Mouse (Mus musculus): ENCODE measurements around the gene Prcd. TPM values are rescaled to one million over a fixed set of nuclear protein-coding genes. Genes with fewer than 3 reads are reported as not detected.
A peak's percentile ranks its signal among the peaks of the same experiment; 100 is the strongest.
"Not testable (repeated sequence)": the region's sequence is repeated elsewhere in the genome, so short reads cannot be mapped to it uniquely, and the experiment has no call there.

Prcd gene
- polyA plus RNA-seq, 1 experiment from 2014 or later = 1.1 TPM

DNA sequence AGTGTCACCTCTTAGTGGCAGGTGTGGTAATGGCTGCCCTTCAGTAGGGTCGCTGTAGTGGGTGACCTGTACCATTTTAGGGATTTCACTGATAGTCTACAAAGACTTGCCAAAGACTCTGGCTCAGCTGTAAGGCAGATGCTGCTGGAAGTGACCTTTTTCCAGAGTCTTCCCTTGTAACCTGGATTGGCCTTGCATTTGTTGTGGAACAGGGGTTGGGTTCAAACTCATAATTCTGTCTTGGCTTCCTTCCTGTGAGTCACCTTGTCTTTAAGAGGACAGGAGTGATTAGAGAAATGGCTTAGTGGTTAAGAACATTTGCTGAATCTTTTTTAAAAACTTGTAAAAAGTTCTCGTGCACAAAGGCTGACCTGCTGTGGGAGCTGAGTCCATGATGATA, 20.1 kb downstream of the Prcd start:
- WGBS = 50% methylated on average over 2 of the region's 2 CpGs
- Histone ChIP-seq H3K4me1 (replicated peaks; ENCODE audit: control insufficient read depth, insufficient read depth, low read length) (peaks cover 9% of the 10 kb centered on the region), H3K4me2 (replicated peaks; ENCODE audit: low read depth) (peak overlapping the region; percentile 77; the same call in 1 of the 2 replicates), H3K4me3 (ENCODE audit: low read depth, low read length) (no peak overlapping the region), H3K27ac (ENCODE audit: low read depth, low read length) (peak overlapping the region; percentile 79; the same call in 1 of the 2 replicates), H3K9me3 (ENCODE audit: control insufficient read depth) (no peaks in the 10 kb centered on the region), H3K9ac (ENCODE audit: low read depth, low read length) (no peak overlapping the region), H3K36me3 (ENCODE audit: control insufficient read depth, insufficient read depth) (peaks cover 48% of the 10 kb centered on the region), H3K27me3 (replicated peaks; ENCODE audit: control insufficient read depth, insufficient read depth, low read length) (no peaks in the 10 kb centered on the region)
- no peak for ATAC-seq
- no peak for TF ChIP-seq CTCF (IDR thresholded peaks at IDR 0.05; ENCODE audit: low read depth)

DNA sequence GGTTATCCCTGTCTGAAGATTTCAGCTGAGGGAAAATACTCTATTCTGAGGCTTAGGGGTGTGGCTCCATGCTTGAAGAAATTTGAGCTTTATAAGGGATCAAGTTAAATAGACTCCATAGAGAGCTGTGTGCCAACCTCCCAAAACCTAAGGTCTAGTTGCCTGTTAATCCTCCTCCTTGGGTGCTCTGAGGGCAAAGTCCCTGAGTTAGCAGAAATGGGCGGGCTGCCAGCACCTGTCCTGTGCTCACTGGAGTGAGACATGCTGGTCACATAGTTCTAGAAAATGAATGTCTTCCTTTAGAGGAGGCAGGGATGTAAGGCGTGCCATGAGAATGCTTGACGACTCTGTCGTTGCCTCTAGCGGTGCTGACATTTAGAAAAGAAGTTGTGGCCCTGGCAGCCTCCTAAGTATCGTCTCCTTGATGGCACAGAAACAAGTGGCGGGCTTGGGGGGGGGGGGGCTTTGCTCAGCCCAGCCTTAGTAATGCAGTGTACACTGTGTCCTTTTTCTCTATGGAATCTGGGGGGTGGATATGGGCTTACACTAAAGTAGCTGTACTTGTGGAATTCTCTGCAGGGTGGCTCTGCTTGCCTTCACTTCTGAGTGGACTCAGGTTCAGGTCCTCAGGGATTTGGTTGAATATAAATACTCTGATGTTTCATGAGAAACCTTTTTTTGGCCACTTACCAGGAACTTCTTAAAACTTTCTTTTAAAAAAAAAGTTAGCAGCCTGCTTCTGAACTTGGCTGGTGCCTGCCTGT, 21.5 kb downstream of the Prcd start:
- Histone ChIP-seq H3K9me3 (ENCODE audit: control insufficient read depth) (no peaks in the 10 kb centered on the region), H3K27ac (ENCODE audit: low read depth, low read length) (peak overlapping the region; percentile 79), H3K36me3 (ENCODE audit: control insufficient read depth, insufficient read depth) (peaks cover 57% of the 10 kb centered on the region), H3K4me3 (ENCODE audit: low read depth, low read length) (no peak overlapping the region), H3K4me2 (replicated peaks; ENCODE audit: low read depth) (peak overlapping the region; percentile 24; the same call in 1 of the 2 replicates), H3K27me3 (replicated peaks; ENCODE audit: control insufficient read depth, insufficient read depth, low read length) (no peaks in the 10 kb centered on the region), H3K9ac (ENCODE audit: low read depth, low read length) (no peak overlapping the region), H3K4me1 (replicated peaks; ENCODE audit: control insufficient read depth, insufficient read depth, low read length) (peaks cover 9% of the 10 kb centered on the region)
- WGBS = 46% methylated on average over 7 of the region's 7 CpGs
- TF ChIP-seq CTCF (IDR thresholded peaks at IDR 0.05; ENCODE audit: low read depth) = no peak
- peak; percentile 23 for ATAC-seq

DNA sequence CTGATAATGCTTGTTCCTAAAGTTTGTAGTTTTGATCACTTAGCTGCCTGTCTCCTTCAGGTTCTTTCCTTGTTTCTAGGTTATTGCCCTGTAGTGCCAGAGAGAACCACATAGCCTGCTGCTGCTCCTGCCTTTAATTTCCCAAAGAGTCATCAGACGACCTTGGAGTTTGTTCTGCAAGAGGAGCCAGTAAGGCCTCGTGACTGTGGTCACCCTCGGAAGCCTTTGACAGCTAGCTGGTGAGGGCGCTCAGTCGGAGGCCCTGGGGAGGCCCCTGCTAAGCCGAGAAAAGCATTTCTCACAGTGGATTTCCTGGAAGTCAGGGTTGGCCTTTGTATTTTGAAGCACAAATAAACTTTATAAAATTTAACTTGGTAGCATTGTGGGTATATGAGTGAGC, 22.1 kb downstream of the Prcd start:
- not testable (repeated sequence) for H3K4me2 ChIP-seq (replicated peaks; ENCODE audit: low read depth); H3K4me3 ChIP-seq (ENCODE audit: low read depth, low read length); H3K9me3 ChIP-seq (ENCODE audit: control insufficient read depth); H3K4me1 ChIP-seq (replicated peaks; ENCODE audit: control insufficient read depth, insufficient read depth, low read length); H3K9ac ChIP-seq (ENCODE audit: low read depth, low read length); H3K27me3 ChIP-seq (replicated peaks; ENCODE audit: control insufficient read depth, insufficient read depth, low read length)
- WGBS = 31% methylated on average over 6 of the region's 6 CpGs
- peak overlapping the region; percentile 79 for H3K27ac ChIP-seq (ENCODE audit: low read depth, low read length)
- H3K36me3 ChIP-seq (ENCODE audit: control insufficient read depth, insufficient read depth) = peaks cover 61% of the 10 kb centered on the region
- peak; percentile 32 for ATAC-seq

DNA sequence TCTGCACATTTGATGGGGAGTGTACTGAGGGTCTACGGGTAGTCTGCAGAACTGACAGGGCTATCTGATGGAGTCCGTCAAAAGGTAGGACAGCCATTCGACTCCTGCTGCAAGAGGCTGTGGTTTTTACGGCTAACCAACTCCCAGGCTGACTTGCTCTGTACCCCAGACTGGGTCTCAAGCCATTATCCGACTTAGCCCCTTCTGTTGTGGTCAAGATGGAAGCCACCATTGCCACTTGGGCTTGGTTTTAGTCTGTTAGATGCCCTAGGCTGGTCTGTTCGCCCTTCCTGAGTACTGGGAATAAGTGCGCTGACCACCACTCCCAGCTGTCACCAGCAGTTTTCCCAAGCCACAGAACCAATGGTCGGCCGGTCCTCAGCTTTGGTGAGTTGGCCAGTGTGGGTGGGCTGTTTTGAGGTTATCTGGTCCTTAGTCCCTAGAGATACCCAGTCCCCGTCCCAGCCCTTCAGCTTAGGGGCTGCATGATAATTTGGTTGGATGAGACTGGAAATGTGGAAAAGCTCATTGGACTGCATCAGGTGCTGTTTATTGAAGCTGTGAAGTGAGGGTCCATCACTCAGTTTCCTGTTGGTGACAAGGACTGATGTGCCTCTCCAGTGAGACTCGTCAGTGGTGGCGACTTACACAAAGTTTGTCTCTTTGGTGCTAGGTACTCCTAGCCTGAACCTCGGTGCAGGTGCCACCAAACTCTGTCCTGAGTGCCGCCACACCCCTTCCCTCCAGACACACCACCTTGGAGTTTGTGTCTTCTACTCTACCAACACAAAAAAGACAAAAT, 23.0 kb downstream of the Prcd start:
- Histone ChIP-seq H3K9ac (ENCODE audit: low read depth, low read length) (no peak overlapping the region), H3K4me2 (replicated peaks; ENCODE audit: low read depth) (no peak overlapping the region), H3K9me3 (ENCODE audit: control insufficient read depth) (no peaks in the 10 kb centered on the region), H3K36me3 (ENCODE audit: control insufficient read depth, insufficient read depth) (peaks cover 70% of the 10 kb centered on the region), H3K4me1 (replicated peaks; ENCODE audit: control insufficient read depth, insufficient read depth, low read length) (peaks cover 7% of the 10 kb centered on the region), H3K4me3 (ENCODE audit: low read depth, low read length) (no peak overlapping the region), H3K27me3 (replicated peaks; ENCODE audit: control insufficient read depth, insufficient read depth, low read length) (no peaks in the 10 kb centered on the region), H3K27ac (ENCODE audit: low read depth, low read length) (peak overlapping the region; percentile 79)
- ATAC-seq = no peak
- 87% methylated on average over 14 of the region's 14 CpGs for WGBS
- no peak for TF ChIP-seq CTCF (IDR thresholded peaks at IDR 0.05; ENCODE audit: low read depth)

GRCm38 (mm10) chr11:116677711-116678441, 24.5 kb downstream of the Prcd start:
- peaks cover 79% of the 10 kb centered on the region for H3K36me3 ChIP-seq (ENCODE audit: control insufficient read depth, insufficient read depth)
- H3K4me1 ChIP-seq (replicated peaks; ENCODE audit: control insufficient read depth, insufficient read depth, low read length) = peaks cover 7% of the 10 kb centered on the region
- no peak overlapping the region for H3K27ac ChIP-seq (ENCODE audit: low read depth, low read length)
- no peaks in the 10 kb centered on the region for H3K9me3 ChIP-seq (ENCODE audit: control insufficient read depth)
- H3K27me3 ChIP-seq (replicated peaks; ENCODE audit: control insufficient read depth, insufficient read depth, low read length) = no peaks in the 10 kb centered on the region
- WGBS = 69% methylated on average over 8 of the region's 8 CpGs
- no peak for TF ChIP-seq CTCF (IDR thresholded peaks at IDR 0.05; ENCODE audit: low read depth)
- H3K4me3 ChIP-seq (ENCODE audit: low read depth, low read length) = no peak overlapping the region
- no peak overlapping the region for H3K4me2 ChIP-seq (replicated peaks; ENCODE audit: low read depth)
- H3K9ac ChIP-seq (ENCODE audit: low read depth, low read length) = no peak overlapping the region
- ATAC-seq = no peak

DNA sequence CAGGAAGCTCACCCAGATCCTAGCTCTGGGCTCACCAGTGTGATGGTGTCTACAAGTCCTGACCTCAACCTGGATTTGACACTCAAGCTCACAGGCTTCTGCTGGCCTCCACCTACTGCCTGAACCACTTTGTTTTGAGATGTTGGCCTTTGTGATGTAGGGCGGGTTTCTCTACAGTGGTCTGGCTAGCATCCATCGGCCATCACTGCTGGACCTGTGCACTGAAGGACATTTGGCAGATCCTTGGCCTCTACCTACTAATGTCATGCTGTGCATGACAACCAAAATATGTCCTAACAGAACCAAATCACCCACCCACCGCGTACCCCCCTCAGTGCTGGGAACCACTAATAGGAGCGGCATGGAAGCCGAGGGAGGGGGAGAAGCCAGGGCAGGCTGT, 25.8 kb downstream of the Prcd start:
- WGBS = 92% methylated on average over 6 of the region's 6 CpGs
- peaks cover 7% of the 10 kb centered on the region; the same call in 1 of the 2 replicates for H3K4me1 ChIP-seq (replicated peaks; ENCODE audit: control insufficient read depth, insufficient read depth, low read length)
- TF ChIP-seq CTCF (IDR thresholded peaks at IDR 0.05; ENCODE audit: low read depth) = no peak
- H3K27me3 ChIP-seq (replicated peaks; ENCODE audit: control insufficient read depth, insufficient read depth, low read length) = no peaks in the 10 kb centered on the region
- peaks cover 80% of the 10 kb centered on the region for H3K36me3 ChIP-seq (ENCODE audit: control insufficient read depth, insufficient read depth)
- H3K4me2 ChIP-seq (replicated peaks; ENCODE audit: low read depth) = no peak overlapping the region
- no peak overlapping the region for H3K4me3 ChIP-seq (ENCODE audit: low read depth, low read length)
- H3K27ac ChIP-seq (ENCODE audit: low read depth, low read length) = no peak overlapping the region
- no peak overlapping the region for H3K9ac ChIP-seq (ENCODE audit: low read depth, low read length)
- no peak for ATAC-seq
- H3K9me3 ChIP-seq (ENCODE audit: control insufficient read depth) = no peaks in the 10 kb centered on the region
